Mouse (Mus musculus): ENCODE data around the gene Casp3.
"Not testable (repeated sequence)": the region's sequence is repeated elsewhere in the genome, so short reads cannot be mapped to it uniquely, and the experiment has no call there.

Casp3 gene

GRCm38 (mm10) chr8:46616879-46617689 is at the start of gene Casp3, which contains the start of gene Primpol:
TSS of gene Casp3 (plus strand) at chr8:46617291.
TSS of gene Primpol (minus strand) at chr8:46617212.
- DNase-seq = peak; percentile 95 to 98

GRCm38 (mm10) chr8:46567946-46568345 is 49.1 kb upstream of the Casp3 start:
- no peak for DNase-seq

GRCm38 (mm10) chr8:46568942-46569341 is 48.1 kb upstream of the Casp3 start:
- DNase-seq = no peak

GRCm38 (mm10) chr8:46569659-46570441 is 47.2 kb upstream of the Casp3 start:
- no peak for DNase-seq

GRCm38 (mm10) chr8:46570673-46571072 is 46.4 kb upstream of the Casp3 start:
- DNase-seq = no peak

GRCm38 (mm10) chr8:46573446-46573845 is 43.6 kb upstream of the Casp3 start:
- no peak for DNase-seq

- DNase-seq = no peak
These were observed 43.1 kb upstream of the Casp3 start for GRCm38 (mm10) chr8:46573964-46574363.

- DNase-seq = no peak
These were observed 38.3 kb upstream of the Casp3 start for GRCm38 (mm10) chr8:46578794-46579193.

- not testable (repeated sequence) for DNase-seq
These were observed 32.8 kb upstream of the Casp3 start for GRCm38 (mm10) chr8:46584328-46584727.

GRCm38 (mm10) chr8:46585576-46585975 is 31.5 kb upstream of the Casp3 start:
- no peak for DNase-seq

GRCm38 (mm10) chr8:46587911-46588310 is 29.2 kb upstream of the Casp3 start:
- DNase-seq = no peak

- no peak for DNase-seq
These were observed 28.4 kb upstream of the Casp3 start for GRCm38 (mm10) chr8:46588663-46589062.

- peak; percentile 37 to 50 for DNase-seq
These were observed 24.0 kb upstream of the Casp3 start for GRCm38 (mm10) chr8:46593067-46593466.

GRCm38 (mm10) chr8:46593772-46594171 is 23.3 kb upstream of the Casp3 start:
- peak; percentile 50 to 52 for DNase-seq

- no peak for DNase-seq
These were observed 21.5 kb upstream of the Casp3 start for GRCm38 (mm10) chr8:46595593-46595992.

GRCm38 (mm10) chr8:46596530-46596929 is 20.6 kb upstream of the Casp3 start:
- DNase-seq = no peak

- DNase-seq = no peak
These were observed 19.7 kb upstream of the Casp3 start for GRCm38 (mm10) chr8:46597411-46597810.

GRCm38 (mm10) chr8:46598114-46598513 is 19.0 kb upstream of the Casp3 start:
- DNase-seq = no peak

- no peak for DNase-seq
These were observed 18.3 kb upstream of the Casp3 start for GRCm38 (mm10) chr8:46598753-46599152.

GRCm38 (mm10) chr8:46599314-46599904 is 17.7 kb upstream of the Casp3 start:
- no peak for DNase-seq

- no peak for DNase-seq
These were observed 16.0 kb upstream of the Casp3 start for GRCm38 (mm10) chr8:46600959-46601707.

GRCm38 (mm10) chr8:46603587-46603986 is 13.5 kb upstream of the Casp3 start:
- no peak for DNase-seq

- no peak for DNase-seq
These were observed 10.2 kb upstream of the Casp3 start for GRCm38 (mm10) chr8:46606930-46607329.

Data from cerebellum, postnatal 25 days (tissue).